Mouse (Mus musculus): ENCODE results near the gene Apeh.

Apeh gene

GRCm38 (mm10) chr9:108052411-108052810 lies 42.0 kb downstream of the Apeh start:
- DNase-seq (ENCODE audit: low spot score in 2 of 2) = no peak

GRCm38 (mm10) chr9:108051931-108052220 lies 42.5 kb downstream of the Apeh start:
- DNase-seq (ENCODE audit: low spot score in 2 of 2) = no peak

GRCm38 (mm10) chr9:108051184-108051930 lies 43.0 kb downstream of the Apeh start:
- DNase-seq (ENCODE audit: low spot score in 2 of 2) = no peak

- DNase-seq (ENCODE audit: low spot score in 2 of 2) = no peak
Measured at GRCm38 (mm10) chr9:108049561-108050251, 44.7 kb downstream of the Apeh start.

- DNase-seq (ENCODE audit: low spot score in 2 of 2) = peak; percentile 98
Measured at GRCm38 (mm10) chr9:108049016-108049455, 45.4 kb downstream of the Apeh start, which contains the start of gene Gmppb. Gene Gmppb (plus strand): TSS chr9:108049242.

GRCm38 (mm10) chr9:108048566-108048955 lies 45.8 kb downstream of the Apeh start:
- DNase-seq (ENCODE audit: low spot score in 2 of 2) = no peak

- DNase-seq (ENCODE audit: low spot score in 2 of 2) = no peak
Measured at GRCm38 (mm10) chr9:108047601-108048565, 46.5 kb downstream of the Apeh start.

- no peak for DNase-seq (ENCODE audit: low spot score in 2 of 2)
Measured at GRCm38 (mm10) chr9:108046582-108046981, 47.8 kb downstream of the Apeh start.

GRCm38 (mm10) chr9:108044751-108045492 lies 49.5 kb downstream of the Apeh start:
- DNase-seq (ENCODE audit: low spot score in 2 of 2) = no peak
